Mouse (Mus musculus) midbrain, embryonic 15.5 days (tissue): ENCODE measurements at regions not wholly inside any gene's neighbourhood (a gene's known extent, or its start where the extent isn't known, plus 50 kb on each side); places are given as distances from the start of the nearest gene placed in this dataset.
"Not testable (repeated sequence)": the region's sequence is repeated elsewhere in the genome, so short reads cannot be mapped to it uniquely, and the experiment has no call there.

Experiments
- ATAC-seq: fragments of 200-750 bp; cut with Nextera tagmentation; replicated peaks from 2 replicates; pipeline ENCODE4 v1.8.0; 2017; ENCODE audit warnings: moderate TSS enrichment
- H3K27ac ChIP-seq: fragments of 300-500 bp; sonication (generic); 2 replicates; pipeline ENCODE4 v1.5.1; 2015; ENCODE audit warnings: mild to moderate bottlenecking, inconsistent platforms
- H3K27me3 ChIP-seq: fragments of 300-500 bp; sonication (generic); replicated peaks from 2 replicates; pipeline ENCODE4 v1.6.1; 2015; ENCODE audit warnings: inconsistent platforms
- H3K36me3 ChIP-seq: fragments of 300-500 bp; sonication (generic); replicated peaks from 2 replicates; pipeline ENCODE4 v1.6.1; 2015; ENCODE audit warnings: inconsistent platforms
- H3K4me1 ChIP-seq: fragments of 300-500 bp; sonication (generic); 2 replicates; pipeline ENCODE4 v1.6.1; 2015; ENCODE audit warnings: inconsistent platforms
- H3K4me2 ChIP-seq: fragments of 300-500 bp; sonication (generic); 2 replicates; pipeline ENCODE4 v1.6.1; 2015; ENCODE audit warnings: inconsistent platforms, mild to moderate bottlenecking, moderate library complexity
- H3K4me3 ChIP-seq: fragments of 300-500 bp; sonication (generic); 2 replicates; pipeline ENCODE4 v1.5.1; 2015; ENCODE audit warnings: mild to moderate bottlenecking, inconsistent platforms
- H3K9ac ChIP-seq: fragments of 300-500 bp; sonication (generic); 2 replicates; pipeline ENCODE4 v1.6.1; 2015; ENCODE audit warnings: mild to moderate bottlenecking, inconsistent platforms
- H3K9me3 ChIP-seq: fragments of 300-500 bp; sonication (generic); 2 replicates; pipeline ENCODE4 v1.6.1; 2016; ENCODE audit warnings: inconsistent platforms
- WGBS: fragments of 180-500 bp; shearing (Covaris S2); methylation state at CpG from one replicate; pipeline ENCODE4 v1.1.7; 2015; ENCODE audit warnings: mixed read lengths; 5-methylcytosine and 5-hydroxymethylcytosine counted together

DNA sequence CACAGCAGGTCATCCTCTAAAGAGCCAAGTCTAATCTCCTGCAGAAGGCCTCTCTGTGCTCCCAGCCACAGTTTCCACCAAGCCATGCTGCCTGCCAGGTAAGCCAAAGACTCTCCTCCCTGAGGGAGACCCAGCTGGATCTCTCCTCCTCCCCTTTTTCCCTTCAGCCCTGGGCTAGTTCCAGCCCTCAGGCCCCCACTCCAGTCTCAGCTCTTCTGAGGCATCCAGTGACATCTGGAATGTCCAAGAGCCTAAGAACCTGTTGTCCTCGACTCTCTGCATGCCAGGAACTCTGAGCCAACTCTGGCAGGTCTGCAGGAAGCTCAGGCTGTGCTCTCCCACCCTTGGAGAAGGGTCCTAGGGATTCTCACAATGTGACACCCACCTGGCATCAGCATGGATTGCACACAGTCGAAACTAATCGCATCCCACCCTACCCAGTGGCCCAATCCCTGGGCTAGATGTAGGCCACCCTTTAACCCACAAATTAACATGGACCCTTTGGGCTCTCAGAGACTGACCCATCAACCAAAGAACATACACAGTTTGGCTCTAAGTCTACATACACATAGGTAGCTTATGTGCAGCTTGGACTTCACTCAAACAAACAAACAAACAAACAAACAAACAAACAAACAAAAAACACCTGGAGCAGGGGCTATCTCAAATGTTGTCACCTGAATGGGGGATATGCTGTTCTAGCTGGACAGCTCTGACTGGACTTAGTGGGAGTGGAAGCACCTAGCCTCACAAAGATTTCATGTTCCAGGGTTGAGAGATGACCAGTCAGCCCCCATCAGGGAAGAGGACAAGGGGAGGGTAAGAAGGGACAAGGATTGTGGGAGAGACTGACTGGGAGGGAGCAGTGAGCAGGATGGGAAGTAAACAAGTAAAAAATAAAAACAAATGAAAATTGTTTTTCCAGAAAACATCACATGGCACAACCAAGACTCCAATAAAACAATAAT is 57.9 kb upstream of the Zfp709 start:
- not testable (repeated sequence) for H3K9me3 ChIP-seq, H3K4me1 ChIP-seq, H3K4me3 ChIP-seq, H3K9ac ChIP-seq, H3K4me2 ChIP-seq, H3K36me3 ChIP-seq, H3K27me3 ChIP-seq, H3K27ac ChIP-seq
- ATAC-seq: peak; percentile 65
- 70% methylated on average over 3 of the region's 3 CpGs for WGBS

- H3K9ac ChIP-seq, H3K27me3 ChIP-seq, H3K36me3 ChIP-seq, H3K9me3 ChIP-seq, H3K4me1 ChIP-seq, H3K27ac ChIP-seq, H3K4me2 ChIP-seq, H3K4me3 ChIP-seq, ATAC-seq: not testable (repeated sequence)
- 64% methylated on average over 1 of the region's 1 CpGs for WGBS
Measured at GRCm38 (mm10) chr8:71822749-71823148, 59.1 kb upstream of the Zfp709 start.

DNA sequence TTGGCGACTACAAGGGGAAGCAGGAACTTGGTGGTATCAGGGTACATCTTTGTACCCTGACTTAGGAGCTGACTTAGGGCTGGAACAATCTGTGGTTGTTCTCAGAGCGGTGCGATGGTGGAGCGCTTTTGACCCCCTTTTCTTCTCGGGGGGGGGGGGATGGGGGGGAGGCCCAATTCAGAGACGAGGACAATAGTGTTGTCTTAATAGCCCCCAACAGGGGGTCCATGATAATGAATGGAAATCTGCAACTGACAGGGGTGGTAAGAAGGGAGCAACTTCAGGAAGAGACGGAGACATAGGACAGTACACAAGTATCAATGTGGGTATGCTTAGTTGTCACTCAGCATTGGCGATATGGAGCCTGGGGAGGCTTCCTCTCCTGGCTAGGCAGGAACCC is 61.9 kb upstream of the Zfp709 start:
- not testable (repeated sequence) for H3K27me3 ChIP-seq, H3K9me3 ChIP-seq
- 81% methylated on average over 8 of the region's 8 CpGs for WGBS

DNA sequence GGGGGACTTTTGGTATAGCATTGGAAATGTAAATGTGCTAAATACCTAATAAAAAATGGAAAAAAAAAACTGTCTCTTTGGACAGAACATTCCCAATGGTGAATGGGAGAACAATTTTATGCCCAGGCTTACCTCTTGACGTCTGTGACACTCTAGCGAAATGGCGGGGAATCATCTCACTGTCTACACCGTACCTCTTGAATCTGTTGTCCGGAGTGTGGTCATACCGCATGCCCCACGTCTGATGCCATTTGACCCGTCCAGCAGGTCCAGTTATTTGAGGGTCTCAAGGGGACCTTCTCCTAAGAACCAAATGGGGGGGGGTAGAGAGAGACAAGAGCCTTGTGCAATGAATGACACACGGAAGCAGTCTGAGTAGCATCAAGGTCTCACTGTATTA is 62.4 kb upstream of the Zfp709 start:
- WGBS: 92% methylated on average over 9 of the region's 9 CpGs
- not testable (repeated sequence) for H3K36me3 ChIP-seq, H3K9ac ChIP-seq, ATAC-seq, H3K4me2 ChIP-seq, H3K4me3 ChIP-seq, H3K27ac ChIP-seq, H3K9me3 ChIP-seq, H3K4me1 ChIP-seq, H3K27me3 ChIP-seq

More for the DNA sequence above, 61.9 kb upstream of the Zfp709 start:
- H3K4me3 ChIP-seq, H3K36me3 ChIP-seq, H3K4me2 ChIP-seq, H3K9ac ChIP-seq, H3K4me1 ChIP-seq, H3K27ac ChIP-seq: not testable (repeated sequence)
- ATAC-seq: peak; percentile 52; the same call in 1 of the 2 replicates

DNA sequence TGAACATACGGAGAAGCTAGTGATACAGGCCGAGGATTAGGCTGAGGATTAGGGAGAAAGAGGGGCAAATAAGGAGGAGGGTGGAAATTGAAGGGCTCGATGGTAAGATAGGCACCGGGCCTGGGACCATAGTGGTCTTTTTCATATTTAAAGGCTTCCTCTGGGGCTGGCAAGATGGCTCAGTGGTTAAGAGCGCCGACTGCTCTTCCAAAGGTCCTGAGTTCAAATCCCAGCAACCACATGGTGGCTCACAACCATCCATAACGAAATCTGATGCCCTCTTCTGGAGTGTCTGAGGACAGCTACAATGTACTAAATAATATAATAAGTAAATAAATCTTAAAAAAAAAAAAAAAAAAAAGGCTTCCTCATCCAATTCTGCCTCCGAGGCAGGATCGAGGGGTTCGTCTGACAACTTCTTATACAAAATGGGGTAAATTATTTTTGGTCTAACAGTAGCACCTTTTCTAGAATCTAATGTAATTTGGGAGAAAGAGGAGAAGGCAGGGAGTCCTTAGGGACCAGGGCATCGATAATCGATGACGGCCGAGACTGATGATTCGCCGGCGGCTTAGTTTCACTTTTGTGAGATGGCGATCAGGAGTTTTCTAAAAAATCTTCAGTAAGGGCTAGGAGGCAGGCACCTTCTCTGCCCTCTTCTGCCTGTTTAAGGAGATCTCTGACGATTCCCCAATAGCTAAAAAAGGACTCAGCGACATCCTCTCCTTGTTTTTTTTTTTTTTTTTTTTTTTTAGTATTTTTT is 65.4 kb upstream of the Zfp709 start:
- H3K9ac ChIP-seq, H3K4me3 ChIP-seq, H3K4me2 ChIP-seq, H3K27me3 ChIP-seq, H3K9me3 ChIP-seq, H3K36me3 ChIP-seq, H3K4me1 ChIP-seq, H3K27ac ChIP-seq, ATAC-seq: not testable (repeated sequence)
- 91% methylated on average over 20 of the region's 20 CpGs for WGBS

DNA sequence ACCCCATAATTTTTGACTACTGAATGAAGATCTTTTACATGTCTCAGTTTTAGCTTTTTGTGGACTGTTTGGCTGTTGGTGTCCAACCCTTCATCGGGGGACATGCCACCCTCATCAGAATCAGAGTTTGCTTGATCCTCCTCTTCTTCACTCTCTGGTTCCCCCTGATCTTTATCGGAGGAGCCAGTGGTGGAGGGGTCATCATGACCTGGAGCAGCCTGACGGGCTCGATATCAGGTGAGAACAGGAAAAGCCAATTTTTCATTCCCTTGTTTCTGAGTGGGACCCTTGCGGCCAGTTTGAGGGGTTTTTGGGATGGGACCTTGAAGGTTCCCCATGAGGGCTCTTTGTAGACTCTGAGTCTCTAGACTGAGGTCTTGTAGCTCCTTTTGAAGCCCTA is 66.0 kb upstream of the Zfp709 start:
- not testable (repeated sequence) for H3K4me3 ChIP-seq
- 96% methylated on average over 5 of the region's 5 CpGs for WGBS

DNA sequence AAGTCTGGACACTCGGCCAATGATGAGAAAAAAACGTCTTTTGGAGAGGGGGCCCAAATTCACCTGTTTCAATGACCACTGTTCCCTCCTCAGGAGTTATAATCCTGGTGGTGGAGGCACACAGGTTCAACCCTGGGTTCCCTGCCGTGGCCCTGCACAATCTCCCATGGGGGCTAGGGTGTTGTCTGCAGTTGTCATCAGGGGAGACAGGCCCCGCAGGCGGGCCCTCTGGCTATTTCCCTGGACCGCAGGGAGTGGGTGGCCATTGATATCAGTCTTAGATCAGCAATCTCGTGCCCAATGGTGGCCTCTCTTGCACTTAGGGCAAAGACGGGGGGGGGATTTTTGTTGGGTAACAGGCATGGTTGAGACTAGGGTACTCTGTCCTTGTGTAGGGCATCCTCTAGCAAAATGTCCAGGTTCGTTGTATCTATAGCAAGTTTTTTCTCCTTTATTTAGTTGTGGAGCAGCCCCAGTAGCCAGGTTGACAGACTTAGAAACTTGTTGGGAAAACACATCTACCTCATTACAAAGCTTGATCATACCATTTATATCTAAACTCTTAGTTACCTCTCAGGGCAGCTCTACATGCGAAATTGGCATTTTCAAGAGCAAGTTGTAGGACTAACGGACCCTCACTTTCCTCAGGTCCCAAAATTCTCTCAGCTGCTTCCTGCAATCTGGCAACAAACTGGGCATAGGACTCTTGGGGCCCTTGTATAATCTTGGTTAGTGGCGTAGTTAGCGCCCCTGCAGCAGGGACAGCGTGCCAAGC is 66.9 kb upstream of the Zfp709 start:
- H3K27me3 ChIP-seq, H3K4me2 ChIP-seq, ATAC-seq: not testable (repeated sequence)

More for the DNA sequence above, 66.0 kb upstream of the Zfp709 start:
- H3K36me3 ChIP-seq, H3K27me3 ChIP-seq, H3K9ac ChIP-seq, H3K4me2 ChIP-seq, H3K9me3 ChIP-seq, ATAC-seq, H3K4me1 ChIP-seq, H3K27ac ChIP-seq: not testable (repeated sequence)

GRCm38 (mm10) chr8:71813889-71814288 is 67.9 kb upstream of the Zfp709 start:
- not testable (repeated sequence) for H3K9ac ChIP-seq, H3K27ac ChIP-seq, H3K4me3 ChIP-seq, H3K27me3 ChIP-seq, H3K9me3 ChIP-seq, ATAC-seq, H3K4me2 ChIP-seq, H3K4me1 ChIP-seq, H3K36me3 ChIP-seq
- 90% methylated on average over 4 of the region's 4 CpGs for WGBS

More for the DNA sequence above, 66.9 kb upstream of the Zfp709 start:
- not testable (repeated sequence) for H3K4me3 ChIP-seq, H3K9ac ChIP-seq, H3K36me3 ChIP-seq, H3K9me3 ChIP-seq, H3K4me1 ChIP-seq, H3K27ac ChIP-seq
- WGBS: 92% methylated on average over 14 of the region's 14 CpGs

DNA sequence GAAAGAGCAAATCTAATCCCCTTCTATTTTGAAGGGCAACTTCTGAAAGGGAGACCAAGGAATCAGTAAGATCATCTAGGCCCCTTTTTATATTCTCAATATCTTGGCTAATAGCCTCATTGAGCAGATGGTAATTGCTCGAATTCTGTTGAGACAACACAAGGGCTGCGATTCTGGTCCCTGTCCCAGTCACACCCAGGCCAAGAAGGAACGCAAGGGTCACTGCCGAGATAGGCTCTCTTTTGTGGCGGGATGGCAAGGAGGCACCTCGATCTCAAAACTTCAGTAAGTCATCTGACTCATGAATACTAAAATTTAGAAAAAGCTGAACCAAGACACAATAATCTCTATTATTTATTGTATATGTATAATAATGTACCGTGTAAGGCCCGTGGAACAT is 68.6 kb upstream of the Zfp709 start:
- H3K4me2 ChIP-seq, H3K4me3 ChIP-seq, ATAC-seq, H3K27me3 ChIP-seq, H3K9me3 ChIP-seq, H3K4me1 ChIP-seq, H3K9ac ChIP-seq, H3K36me3 ChIP-seq, H3K27ac ChIP-seq: not testable (repeated sequence)
- WGBS: 90% methylated on average over 8 of the region's 8 CpGs

- not testable (repeated sequence) for H3K4me1 ChIP-seq, H3K27ac ChIP-seq, ATAC-seq, H3K9me3 ChIP-seq, H3K36me3 ChIP-seq, H3K27me3 ChIP-seq, H3K4me2 ChIP-seq, H3K4me3 ChIP-seq, H3K9ac ChIP-seq
- WGBS: 83% methylated on average over 3 of the region's 4 CpGs
Measured at GRCm38 (mm10) chr8:71807788-71808187, 74.0 kb upstream of the Zfp709 start.

- WGBS: 87% methylated on average over 1 of the region's 1 CpGs
- not testable (repeated sequence) for H3K9me3 ChIP-seq, H3K36me3 ChIP-seq, H3K4me1 ChIP-seq, H3K9ac ChIP-seq, H3K27ac ChIP-seq, H3K4me3 ChIP-seq, H3K27me3 ChIP-seq, ATAC-seq, H3K4me2 ChIP-seq
Measured at GRCm38 (mm10) chr8:71804586-71804985, 77.2 kb upstream of the Zfp709 start.

GRCm38 (mm10) chr8:71802226-71802625 is 76.7 kb upstream of the Fcho1 start:
- H3K4me2 ChIP-seq, H3K4me3 ChIP-seq, H3K36me3 ChIP-seq, H3K9ac ChIP-seq, H3K9me3 ChIP-seq, H3K27ac ChIP-seq, H3K4me1 ChIP-seq, H3K27me3 ChIP-seq: not testable (repeated sequence)
- peak; percentile 39; the same call in 1 of the 2 replicates for ATAC-seq
- 77% methylated on average over 2 of the region's 2 CpGs for WGBS
